Mouse (Mus musculus) myocyte (in vitro differentiated cells): ENCODE data around the gene Nxt1.

ENCODE experiments used
- POLR2A ChIP-seq: IDR thresholded peaks from one replicate; pipeline ENCODE4 v1.6.1; 2011; ENCODE audit warnings: low read depth, mild to moderate bottlenecking, control low read depth, moderate library complexity; ENCODE audit not compliant: insufficient read length
- SRF ChIP-seq: IDR thresholded peaks from one replicate; pipeline ENCODE4 v1.6.1; 2011; ENCODE audit warnings: low read depth; ENCODE audit not compliant: control insufficient read depth, insufficient read length
- TCF12 ChIP-seq: IDR thresholded peaks from one replicate; pipeline ENCODE4 v1.6.1; 2011; ENCODE audit warnings: mild to moderate bottlenecking, control low read depth; ENCODE audit not compliant: poor library complexity, insufficient read depth, severe bottlenecking

DNA sequence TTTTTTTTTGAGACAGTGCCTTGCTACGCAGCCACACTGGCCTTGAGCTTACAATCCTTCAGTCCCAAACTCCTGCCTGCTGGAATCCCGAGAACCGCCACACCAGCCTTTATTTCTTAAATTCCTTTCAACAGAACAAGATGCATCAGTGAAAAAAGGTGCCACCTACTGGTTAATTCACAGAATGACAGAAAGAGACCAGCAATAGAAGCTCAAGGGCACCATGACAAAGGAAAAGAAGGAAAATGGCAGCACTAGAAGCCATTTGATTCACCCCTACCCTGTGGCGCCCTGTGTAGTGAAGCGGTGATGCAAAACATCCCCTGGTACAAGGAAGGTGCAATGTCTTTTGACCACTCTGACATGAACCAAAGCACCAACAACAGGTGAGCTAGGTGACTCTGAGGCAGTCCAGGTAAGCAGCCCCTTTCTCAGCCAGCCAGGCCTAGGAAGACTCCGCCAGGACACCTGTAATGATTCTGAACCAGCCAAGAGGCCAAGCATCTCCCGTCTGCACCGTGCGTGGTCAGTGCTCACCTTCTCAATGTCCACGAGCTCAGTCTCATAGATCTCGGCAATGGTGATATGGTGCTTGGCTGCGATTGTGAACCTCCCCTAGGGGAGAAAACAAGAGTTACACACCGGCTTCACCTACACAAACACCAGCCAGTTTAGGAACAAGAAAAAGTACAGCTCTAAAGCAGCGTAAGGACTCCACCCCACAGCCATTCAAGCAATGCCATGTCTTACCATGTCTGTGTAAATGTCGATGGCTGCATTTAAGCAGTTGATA is 34.2 kb downstream of the Nxt1 start:
- TF ChIP-seq TCF12 (no peak), POLR2A (no peak), SRF (no peak)
